Mouse (Mus musculus) limb, embryonic 14.5 days (tissue): ENCODE results near the gene Ccdc3. TPM values are rescaled to one million over a fixed set of nuclear protein-coding genes. Genes with fewer than 3 reads are reported as not detected.

Source experiments
- ATAC-seq: fragments of 200-750 bp; cut with Nextera tagmentation; 2 replicates; pipeline ENCODE4 v1.8.0; 2017; ENCODE audit warnings: low read depth, moderate number of reproducible peaks, moderate TSS enrichment; ENCODE audit not compliant: low FRiP score
- DNase-seq: peaks from one replicate; pipeline ENCODE4 v3.0.0-alpha.2; 2015; ENCODE audit warnings: low spot score
- H3K27ac ChIP-seq: fragments of 300-500 bp; sonication (generic); replicated peaks from 2 replicates; pipeline ENCODE4 v1.5.1; 2014; ENCODE audit warnings: low read depth, mild to moderate bottlenecking, low read length, moderate library complexity, mixed read lengths
- H3K27me3 ChIP-seq: fragments of 300-500 bp; sonication (generic); 2 replicates; pipeline ENCODE4 v1.6.1; 2014; ENCODE audit warnings: low read length, mixed read lengths; ENCODE audit not compliant: control insufficient read depth, insufficient read depth
- H3K36me3 ChIP-seq: fragments of 300-500 bp; sonication (generic); 2 replicates; pipeline ENCODE4 v1.6.1; 2014; ENCODE audit warnings: mild to moderate bottlenecking, low read length, moderate library complexity, mixed read lengths; ENCODE audit not compliant: control insufficient read depth, insufficient read depth
- H3K4me1 ChIP-seq: fragments of 300-500 bp; sonication (generic); 2 replicates; pipeline ENCODE4 v1.6.1; 2014; ENCODE audit warnings: antibody characterized with exemption, low read length, mixed read lengths; ENCODE audit not compliant: control insufficient read depth, insufficient read depth
- H3K4me2 ChIP-seq: fragments of 300-500 bp; sonication (generic); replicated peaks from 2 replicates; pipeline ENCODE4 v1.6.1; 2014; ENCODE audit warnings: low read depth, mild to moderate bottlenecking, low read length, moderate library complexity; ENCODE audit not compliant: severe bottlenecking
- H3K4me3 ChIP-seq: fragments of 300-500 bp; sonication (generic); replicated peaks from 2 replicates; pipeline ENCODE4 v1.5.1; 2014; ENCODE audit warnings: low read length
- H3K9ac ChIP-seq: fragments of 300-500 bp; sonication (generic); 2 replicates; pipeline ENCODE4 v1.6.1; 2014; ENCODE audit warnings: mild to moderate bottlenecking, low read depth, low read length, moderate library complexity; ENCODE audit not compliant: severe bottlenecking
- H3K9me3 ChIP-seq: fragments of 300-500 bp; sonication (generic); 2 replicates; pipeline ENCODE4 v1.6.1; 2016; ENCODE audit warnings: low read length; ENCODE audit not compliant: control insufficient read depth
- POLR2A ChIP-seq: fragments of 200-500 bp; IDR thresholded peaks from 2 replicates; pipeline ENCODE4 v1.8.0; 2012; ENCODE audit warnings: inconsistent platforms, mild to moderate bottlenecking, moderate library complexity, borderline replicate concordance; ENCODE audit not compliant: insufficient read depth, insufficient read length; ENCODE audit errors: extremely low read depth
- WGBS: fragments of 180-500 bp; shearing (Covaris S2); extraction: QIAGEN DNeasy Blood & Tissue Kit; methylation state at CpG from one replicate; pipeline ENCODE4 v1.1.7; 2014; 5-methylcytosine and 5-hydroxymethylcytosine counted together
- polyA plus RNA-seq, 2 experiments: library from polyadenylated mRNA; depleted of rRNA in 1 of 2; stranded (reverse) in 1 of 2; unstranded in 1 of 2; fragments of >200 nt; fragmentation: Nextera tagmentation in 1 of 2; extraction: Ambion mirVana in 1 of 2; gene quantifications; 2 replicates each; pipeline versions ENCODE4 v1.2.1 to v1.2.3; 2012 to 2014

Ccdc3 gene
- polyA plus RNA-seq, 2 experiments, result 11.5 to 15.4 TPM

DNA sequence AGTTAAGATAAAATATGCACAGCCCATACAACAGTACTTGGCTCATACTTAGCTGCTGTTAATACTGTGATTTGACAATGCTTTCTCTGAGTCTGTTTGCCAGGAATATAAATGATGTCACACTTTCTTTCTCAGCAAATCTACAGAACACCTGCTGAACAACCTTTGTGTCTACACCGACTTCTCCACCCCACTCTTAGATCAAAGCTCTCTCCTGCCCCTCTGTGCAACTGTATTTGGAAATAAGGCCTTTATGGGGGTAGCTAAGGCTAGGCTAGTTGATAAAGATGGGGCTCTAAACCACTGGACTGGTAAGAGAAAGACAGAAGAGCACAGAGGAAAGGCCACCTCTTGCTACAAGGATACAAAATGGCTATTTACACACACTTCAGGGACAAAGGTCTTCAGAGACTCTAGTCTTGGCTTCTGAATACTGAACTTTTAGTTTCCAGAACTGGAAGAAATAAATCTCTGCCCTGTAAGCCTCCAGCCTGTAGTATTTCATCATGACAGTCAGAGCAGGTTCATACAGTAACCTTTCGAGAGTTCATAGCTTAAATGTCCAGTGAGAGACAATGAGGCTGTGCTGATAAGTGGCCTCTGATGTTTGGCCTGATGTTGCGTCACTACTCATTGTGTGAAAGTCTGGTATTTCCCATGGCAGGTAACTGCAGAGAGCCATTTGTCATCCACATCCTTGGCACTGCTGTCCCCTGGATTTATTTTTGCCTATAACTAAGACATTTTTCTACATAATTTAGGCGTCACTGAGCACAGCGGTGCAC lies 2.4 kb upstream of the Ccdc3 start:
- H3K4me2 ChIP-seq, result no peak overlapping the region
- no peak overlapping the region for H3K4me3 ChIP-seq
- no peaks in the 10 kb centered on the region for H3K9me3 ChIP-seq
- no peak for TF ChIP-seq POLR2A
- H3K36me3 ChIP-seq, result no peaks in the 10 kb centered on the region
- H3K9ac ChIP-seq, result no peak overlapping the region
- H3K27me3 ChIP-seq, result peaks cover 31% of the 10 kb centered on the region
- no peak overlapping the region for H3K27ac ChIP-seq
- no peak for DNase-seq
- 84% methylated on average over 5 of the region's 5 CpGs for WGBS
- peaks cover 5% of the 10 kb centered on the region for H3K4me1 ChIP-seq
- no peak for ATAC-seq

DNA sequence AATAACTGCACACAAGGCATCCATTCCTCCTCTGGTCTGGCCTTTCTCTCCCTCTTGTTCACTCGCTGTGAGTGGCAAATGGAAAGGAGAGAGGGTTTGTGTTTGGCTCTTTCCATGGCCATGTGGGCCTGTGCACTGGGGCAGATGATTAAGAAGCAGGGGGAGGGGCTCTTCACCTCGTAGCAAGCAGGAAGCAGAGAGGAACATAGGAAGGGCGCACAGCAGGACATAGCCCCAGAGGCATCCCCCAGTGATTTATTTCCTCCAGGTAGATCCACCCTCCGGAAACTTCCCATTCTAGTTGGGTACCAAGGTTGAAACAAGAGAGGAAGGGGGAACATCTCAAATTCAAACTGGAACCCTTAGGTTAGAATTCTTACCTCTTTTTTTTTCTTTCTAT lies 2.4 kb downstream of the Ccdc3 start:
- no peak for DNase-seq
- H3K27ac ChIP-seq, result no peak overlapping the region
- H3K9ac ChIP-seq, result no peak overlapping the region
- peaks cover 31% of the 10 kb centered on the region for H3K27me3 ChIP-seq
- ATAC-seq, result no peak
- no peak overlapping the region for H3K4me2 ChIP-seq
- no peaks in the 10 kb centered on the region for H3K9me3 ChIP-seq
- H3K4me1 ChIP-seq, result peaks cover 5% of the 10 kb centered on the region
- WGBS, result 45% methylated on average over 4 of the region's 4 CpGs
- no peaks in the 10 kb centered on the region for H3K36me3 ChIP-seq
- no peak overlapping the region for H3K4me3 ChIP-seq
- TF ChIP-seq POLR2A, result no peak

DNA sequence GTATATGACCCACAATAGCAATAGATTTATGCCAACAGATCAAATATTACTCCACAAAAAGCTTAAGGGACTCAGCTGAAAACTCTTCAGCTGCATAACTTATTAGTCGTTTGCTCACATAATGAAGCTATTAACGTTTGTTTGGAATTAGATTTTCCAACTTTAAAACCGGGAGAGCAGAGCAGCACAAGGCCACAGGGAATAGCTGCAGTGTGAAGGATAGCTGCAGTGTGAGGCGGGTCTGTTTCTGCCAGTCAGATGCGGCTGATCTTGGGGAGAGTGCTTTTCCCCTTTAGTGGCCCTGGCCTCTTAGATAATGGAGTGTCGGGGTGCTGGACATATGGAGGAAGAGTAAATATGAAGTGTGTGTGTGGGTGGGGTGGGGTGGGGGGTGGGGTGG lies 6.9 kb downstream of the Ccdc3 start:
- Histone ChIP-seq H3K9me3 (no peaks in the 10 kb centered on the region), H3K9ac (no peak overlapping the region), H3K4me3 (no peak overlapping the region), H3K4me1 (no peaks in the 10 kb centered on the region), H3K27ac (no peak overlapping the region), H3K27me3 (no peaks in the 10 kb centered on the region), H3K36me3 (no peaks in the 10 kb centered on the region), H3K4me2 (no peak overlapping the region)
- no peak for TF ChIP-seq POLR2A
- WGBS, result 36% methylated on average over 6 of the region's 6 CpGs
- DNase-seq, result peak; percentile 27
- no peak for ATAC-seq

DNA sequence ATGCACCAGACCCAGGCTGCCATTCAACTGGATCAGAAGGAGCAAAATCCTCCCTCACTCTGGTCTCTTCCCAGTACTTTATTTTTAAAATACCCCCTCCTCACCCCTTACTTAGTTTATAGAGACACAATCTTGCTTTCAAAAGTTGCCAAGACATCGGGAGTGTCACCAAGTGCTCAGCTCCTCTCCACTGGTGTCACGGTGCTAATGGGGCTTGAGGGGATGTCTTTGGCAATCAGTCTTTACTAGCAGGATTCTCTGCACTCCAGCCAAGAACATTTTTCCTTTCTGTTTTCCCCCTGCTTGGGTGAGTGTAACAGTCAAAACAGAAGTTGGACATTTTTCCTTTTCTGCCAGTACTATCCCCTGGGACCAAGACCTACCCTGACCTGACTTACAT lies 10.3 kb downstream of the Ccdc3 start:
- ATAC-seq, result no peak

DNA sequence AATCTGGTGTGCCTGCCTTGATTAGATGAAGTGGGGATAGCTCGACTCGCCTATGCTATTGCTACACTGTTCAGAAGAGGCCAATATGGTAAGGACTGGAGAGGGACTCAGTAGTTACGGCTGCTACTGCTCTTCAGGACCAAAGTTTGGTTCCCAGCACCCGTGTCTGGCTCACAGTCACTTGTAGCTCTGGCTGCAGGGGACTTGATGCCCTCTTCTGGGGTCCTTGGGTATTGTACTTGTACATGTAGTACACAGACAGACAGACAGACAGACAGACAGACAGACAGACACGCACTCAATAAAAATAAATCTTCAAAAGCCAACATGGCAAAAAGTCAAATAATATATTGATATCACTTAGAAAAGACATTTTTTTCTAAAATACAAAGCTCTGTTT lies 17.1 kb downstream of the Ccdc3 start:
- Histone ChIP-seq H3K9ac (no peak overlapping the region), H3K27ac (no peak overlapping the region), H3K36me3 (no peaks in the 10 kb centered on the region), H3K9me3 (no peaks in the 10 kb centered on the region), H3K27me3 (no peaks in the 10 kb centered on the region), H3K4me3 (no peak overlapping the region), H3K4me1 (peaks cover 9% of the 10 kb centered on the region), H3K4me2 (no peak overlapping the region)
- no peak for ATAC-seq
- WGBS, result 92% methylated on average over 5 of the region's 5 CpGs
- no peak for DNase-seq
- TF ChIP-seq POLR2A, result no peak

More for the DNA sequence above, 10.3 kb downstream of the Ccdc3 start:
- H3K9me3 ChIP-seq, result no peaks in the 10 kb centered on the region
- TF ChIP-seq POLR2A, result no peak
- no peaks in the 10 kb centered on the region for H3K4me1 ChIP-seq
- WGBS, result 58% methylated on average over 2 of the region's 2 CpGs
- H3K4me2 ChIP-seq, result no peak overlapping the region
- H3K4me3 ChIP-seq, result no peak overlapping the region
- DNase-seq, result no peak
- H3K36me3 ChIP-seq, result no peaks in the 10 kb centered on the region
- no peak overlapping the region for H3K27ac ChIP-seq
- H3K9ac ChIP-seq, result no peak overlapping the region
- no peaks in the 10 kb centered on the region for H3K27me3 ChIP-seq
